Mouse (Mus musculus): ENCODE results near the gene Rasef. TPM values are rescaled to one million over a fixed set of nuclear protein-coding genes. Genes with fewer than 3 reads are reported as not detected.

The Rasef gene
- polyA plus RNA-seq (2014; fragmentation: Nextera tagmentation; extraction: Ambion mirVana), result 0.42 and 0.61 TPM in 2 replicates

DNA sequence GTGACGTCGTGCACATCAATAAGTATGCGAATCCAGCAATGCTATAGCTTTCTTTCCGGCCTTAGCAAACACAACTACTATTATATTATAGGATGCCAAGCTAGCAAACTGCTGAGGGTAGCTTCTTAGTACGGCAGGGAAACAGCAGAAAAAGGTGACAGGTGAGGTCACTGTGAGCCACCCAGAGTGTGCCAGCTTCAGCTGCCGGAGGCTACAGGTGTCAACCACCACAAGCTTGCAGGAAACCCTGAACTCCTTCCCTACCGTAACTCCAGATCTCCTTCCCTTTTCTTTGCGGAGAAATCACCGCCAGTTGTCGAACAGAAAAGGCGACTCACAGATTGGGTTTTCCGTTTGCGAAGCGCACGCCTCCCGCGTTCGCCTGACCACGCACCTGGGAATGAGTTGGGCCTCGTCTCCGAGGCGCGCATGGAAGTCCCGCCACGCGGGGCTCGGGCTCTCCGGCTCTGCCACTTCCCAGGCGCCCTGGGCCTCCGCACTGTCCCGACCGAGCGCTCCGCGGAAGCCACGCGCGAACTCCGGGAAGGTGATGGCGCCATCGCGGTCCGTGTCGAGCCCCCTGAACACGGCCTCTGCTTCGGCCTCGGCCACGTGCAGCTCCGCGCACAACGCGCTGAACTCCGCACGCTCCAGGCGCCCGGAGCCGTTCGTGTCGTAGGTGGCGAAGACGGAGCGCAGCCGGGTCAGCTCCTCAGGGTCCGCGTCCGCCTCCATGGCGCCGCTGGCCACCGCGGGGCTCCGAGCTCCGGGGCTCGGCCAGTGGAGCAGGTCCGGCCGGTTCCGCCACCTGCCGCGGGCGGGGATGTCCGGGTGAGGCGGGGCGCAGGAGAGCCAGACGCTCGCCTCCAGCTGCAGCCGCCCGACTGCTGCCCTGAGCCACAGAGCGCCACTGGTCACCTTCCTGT lies at the start of gene Rasef:
TSS of gene Rasef (minus strand) at position 735 of the 926 bp plus-strand sequence.
- ATAC-seq (ENCODE audit: insufficient number of reproducible peaks, insufficient read depth, low FRiP score, low read depth), result peak; percentile 61; the same call in 1 of the 2 replicates
- no peak within 1 kb of the TSS for H3K27ac ChIP-seq (replicated peaks in 1 of 2; ENCODE audit: control insufficient read depth in 1 of 2, insufficient read depth in 1 of 2, low read depth in 2 of 2, low read length in 2 of 2)
- WGBS, result 5% methylated on average over 86 of the region's 87 CpGs

DNA sequence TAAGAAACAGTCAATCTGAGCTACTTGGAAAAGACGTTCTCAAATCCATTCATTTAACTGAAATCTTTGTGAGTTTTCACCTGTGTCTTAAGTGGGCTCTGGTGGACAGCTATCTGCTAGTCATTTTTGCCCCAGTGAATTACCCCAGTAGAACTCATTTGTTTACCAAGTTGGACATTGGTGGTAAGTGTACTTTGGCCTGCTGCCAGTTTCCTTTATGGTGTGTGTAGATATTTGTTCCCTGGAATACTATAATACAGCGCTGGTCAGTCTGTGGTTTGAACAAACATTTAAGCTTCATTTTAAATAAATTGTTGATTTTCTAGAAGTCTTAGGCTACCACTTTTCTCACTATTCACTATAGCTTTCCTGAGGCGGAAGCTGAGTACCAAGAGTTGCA lies 35.8 kb upstream of the Rasef start:
- no peaks in the 10 kb centered on the region for H3K4me1 ChIP-seq (ENCODE audit: control insufficient read depth in 2 of 2, insufficient read depth in 2 of 2, low read length in 2 of 2)
- WGBS, result 76% methylated on average over 3 of the region's 3 CpGs

More for the DNA sequence above, at the start of gene Rasef:
- Histone ChIP-seq H3K9me3 (ENCODE audit: control insufficient read depth, low read length) (no peaks in the 10 kb centered on the region), H3K9ac (ENCODE audit: low read length) (peak within 1 kb of the TSS; percentile 62), H3K27me3 (ENCODE audit: control insufficient read depth, insufficient read depth, low read length) (peaks cover 29% of the 10 kb centered on the region), H3K4me2 (ENCODE audit: low read length) (peak within 1 kb of the TSS; percentile 95), H3K4me3 (ENCODE audit: control insufficient read depth in 1 of 2, insufficient read depth in 1 of 2, low read depth in 1 of 2, low read length in 2 of 2) (peak within 1 kb of the TSS; percentile 52 to 53), H3K36me3 (ENCODE audit: control insufficient read depth, insufficient read depth, low read length) (no peaks in the 10 kb centered on the region), H3K4me1 (ENCODE audit: control insufficient read depth in 2 of 2, insufficient read depth in 2 of 2, low read length in 2 of 2) (peaks cover 0 to 6% of the 10 kb centered on the region in 2 experiments; a peak in 1 of 4 replicates)

DNA sequence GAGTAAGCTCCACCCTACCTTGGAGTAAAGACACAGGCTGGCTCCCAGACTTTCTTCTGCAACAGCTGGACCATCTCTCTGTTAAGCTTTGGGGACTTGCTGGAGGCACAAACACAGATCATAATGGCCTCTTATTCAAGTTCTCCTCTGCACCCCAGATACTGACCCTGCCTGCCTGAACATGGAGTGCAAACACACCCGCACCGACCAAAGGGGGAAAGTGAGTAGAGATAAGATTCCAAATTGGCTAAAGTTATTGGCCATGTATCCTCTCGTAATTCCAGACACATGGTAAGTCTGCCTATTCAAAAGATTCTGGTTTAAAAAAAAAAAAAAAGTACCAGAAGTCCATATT lies 369 bp upstream of the Rasef start:
- Histone ChIP-seq H3K4me3 (ENCODE audit: control insufficient read depth in 1 of 2, insufficient read depth in 1 of 2, low read depth in 1 of 2, low read length in 2 of 2) (peak overlapping the region; percentile 52 to 53), H3K36me3 (ENCODE audit: control insufficient read depth, insufficient read depth, low read length) (no peaks in the 10 kb centered on the region), H3K4me1 (ENCODE audit: control insufficient read depth in 2 of 2, insufficient read depth in 2 of 2, low read length in 2 of 2) (peaks cover 0 to 6% of the 10 kb centered on the region in 2 experiments; a peak in 1 of 4 replicates), H3K27ac (replicated peaks in 1 of 2; ENCODE audit: control insufficient read depth in 1 of 2, insufficient read depth in 1 of 2, low read depth in 2 of 2, low read length in 2 of 2) (no peak overlapping the region), H3K27me3 (ENCODE audit: control insufficient read depth, insufficient read depth, low read length) (peaks cover 29% of the 10 kb centered on the region), H3K9ac (ENCODE audit: low read length) (peak overlapping the region; percentile 62; the same call in 1 of the 2 replicates), H3K4me2 (ENCODE audit: low read length) (peak overlapping the region; percentile 95), H3K9me3 (ENCODE audit: control insufficient read depth, low read length) (no peaks in the 10 kb centered on the region)
- WGBS, result 13% methylated on average over 3 of the region's 3 CpGs
- ATAC-seq (ENCODE audit: insufficient number of reproducible peaks, insufficient read depth, low FRiP score, low read depth), result no peak

More for the DNA sequence above, 35.8 kb upstream of the Rasef start:
- H3K36me3 ChIP-seq (ENCODE audit: control insufficient read depth, insufficient read depth, low read length), result no peaks in the 10 kb centered on the region
- H3K4me3 ChIP-seq (ENCODE audit: control insufficient read depth in 1 of 2, insufficient read depth in 1 of 2, low read depth in 1 of 2, low read length in 2 of 2), result no peak overlapping the region
- no peak overlapping the region for H3K27ac ChIP-seq (replicated peaks in 1 of 2; ENCODE audit: control insufficient read depth in 1 of 2, insufficient read depth in 1 of 2, low read depth in 2 of 2, low read length in 2 of 2)
- H3K27me3 ChIP-seq (ENCODE audit: control insufficient read depth, insufficient read depth, low read length), result no peaks in the 10 kb centered on the region
- no peaks in the 10 kb centered on the region for H3K9me3 ChIP-seq (ENCODE audit: control insufficient read depth, low read length)
- no peak overlapping the region for H3K4me2 ChIP-seq (ENCODE audit: low read length)
- no peak overlapping the region for H3K9ac ChIP-seq (ENCODE audit: low read length)
- no peak for ATAC-seq (ENCODE audit: insufficient number of reproducible peaks, insufficient read depth, low FRiP score, low read depth)

DNA sequence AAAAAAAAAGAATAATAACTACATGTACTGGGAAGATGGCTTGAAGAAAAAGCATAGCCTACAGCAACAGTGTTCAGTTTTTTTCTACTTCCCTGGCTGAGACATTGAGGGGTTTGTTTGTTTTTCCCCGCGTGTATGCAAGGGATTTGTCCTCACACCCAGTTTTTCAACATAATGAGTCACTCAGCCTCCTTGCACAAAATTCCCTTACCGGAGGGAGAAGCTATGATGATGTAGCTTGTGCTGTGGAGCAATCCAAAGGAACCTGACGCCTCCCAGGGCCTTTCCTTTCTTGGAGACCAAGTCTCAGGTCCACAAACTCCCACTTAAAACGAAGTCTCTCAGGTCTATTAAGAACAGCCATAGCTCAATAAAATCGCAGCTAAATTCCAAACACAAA lies 1.3 kb downstream of the Rasef start:
- Histone ChIP-seq H3K36me3 (ENCODE audit: control insufficient read depth, insufficient read depth, low read length) (no peaks in the 10 kb centered on the region), H3K9ac (ENCODE audit: low read length) (no peak overlapping the region), H3K9me3 (ENCODE audit: control insufficient read depth, low read length) (no peaks in the 10 kb centered on the region), H3K4me1 (ENCODE audit: control insufficient read depth in 2 of 2, insufficient read depth in 2 of 2, low read length in 2 of 2) (peaks cover 0 to 6% of the 10 kb centered on the region in 2 experiments; a peak in 1 of 4 replicates), H3K27ac (replicated peaks in 1 of 2; ENCODE audit: control insufficient read depth in 1 of 2, insufficient read depth in 1 of 2, low read depth in 2 of 2, low read length in 2 of 2) (no peak overlapping the region), H3K27me3 (ENCODE audit: control insufficient read depth, insufficient read depth, low read length) (peaks cover 29% of the 10 kb centered on the region), H3K4me2 (ENCODE audit: low read length) (no peak overlapping the region), H3K4me3 (ENCODE audit: control insufficient read depth in 1 of 2, insufficient read depth in 1 of 2, low read depth in 1 of 2, low read length in 2 of 2) (no peak overlapping the region)
- no peak for ATAC-seq (ENCODE audit: insufficient number of reproducible peaks, insufficient read depth, low FRiP score, low read depth)
- 45% methylated on average over 6 of the region's 6 CpGs for WGBS

DNA sequence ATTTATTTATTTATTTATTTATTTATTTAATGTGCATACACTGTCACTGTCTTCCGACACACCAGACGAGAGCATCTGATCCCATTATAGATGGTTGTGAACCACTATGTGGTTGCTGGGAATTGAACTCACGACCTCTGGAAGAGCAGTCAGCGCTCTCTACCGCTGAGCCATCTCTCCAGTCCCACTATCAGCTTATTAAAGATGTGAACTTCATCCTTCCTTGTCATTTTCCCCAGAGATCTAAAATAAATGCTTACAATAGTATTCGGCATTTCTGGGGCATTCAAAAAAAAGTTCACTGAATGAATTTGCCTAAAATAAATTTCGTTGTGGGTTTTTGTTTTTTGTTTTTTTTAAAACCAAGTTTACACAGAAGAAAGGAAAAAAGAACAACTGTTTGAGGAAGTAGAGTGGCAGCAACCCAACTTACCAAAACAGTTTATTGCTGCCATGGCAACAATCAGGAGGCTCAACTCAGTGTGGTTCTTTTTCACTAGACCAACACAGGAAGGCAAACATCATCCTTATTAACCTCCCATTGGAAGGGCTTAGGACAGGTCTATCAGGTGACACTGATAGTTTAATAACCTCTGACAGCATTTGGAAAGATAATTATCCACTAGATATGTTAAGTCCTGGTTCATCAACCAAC lies 2.6 kb downstream of the Rasef start:
- H3K4me3 ChIP-seq (ENCODE audit: control insufficient read depth in 1 of 2, insufficient read depth in 1 of 2, low read depth in 1 of 2, low read length in 2 of 2), result no peak overlapping the region

DNA sequence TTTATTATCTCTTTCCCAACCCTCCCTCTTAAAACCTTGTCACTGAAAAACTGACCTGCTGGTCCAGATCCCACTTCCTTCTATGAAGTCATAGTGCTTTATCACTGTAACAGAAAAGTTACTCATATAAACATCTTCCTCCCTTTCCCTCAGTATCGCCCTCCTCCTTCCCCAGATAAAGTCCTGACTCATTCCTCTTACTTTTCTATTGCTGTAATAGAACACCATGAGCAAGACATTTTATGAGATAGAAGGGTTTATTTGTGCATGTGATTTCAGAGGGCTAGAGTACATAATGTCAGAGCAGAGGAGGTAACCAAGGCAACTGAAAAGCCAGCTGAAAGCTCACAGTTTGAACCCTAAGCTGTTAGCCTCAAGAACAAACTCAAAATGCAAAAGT lies 6.6 kb downstream of the Rasef start:
- no peak overlapping the region for H3K4me2 ChIP-seq (ENCODE audit: low read length)
- 67% methylated on average over 1 of the region's 1 CpGs for WGBS
- no peak overlapping the region for H3K27ac ChIP-seq (replicated peaks in 1 of 2; ENCODE audit: control insufficient read depth in 1 of 2, insufficient read depth in 1 of 2, low read depth in 2 of 2, low read length in 2 of 2)
- no peaks in the 10 kb centered on the region for H3K4me1 ChIP-seq (ENCODE audit: control insufficient read depth in 2 of 2, insufficient read depth in 2 of 2, low read length in 2 of 2)
- H3K9ac ChIP-seq (ENCODE audit: low read length), result no peak overlapping the region
- ATAC-seq (ENCODE audit: insufficient number of reproducible peaks, insufficient read depth, low FRiP score, low read depth), result no peak
- H3K4me3 ChIP-seq (ENCODE audit: control insufficient read depth in 1 of 2, insufficient read depth in 1 of 2, low read depth in 1 of 2, low read length in 2 of 2), result no peak overlapping the region
- no peaks in the 10 kb centered on the region for H3K9me3 ChIP-seq (ENCODE audit: control insufficient read depth, low read length)
- no peaks in the 10 kb centered on the region for H3K36me3 ChIP-seq (ENCODE audit: control insufficient read depth, insufficient read depth, low read length)
- no peaks in the 10 kb centered on the region for H3K27me3 ChIP-seq (ENCODE audit: control insufficient read depth, insufficient read depth, low read length)

More for the DNA sequence above, 2.6 kb downstream of the Rasef start:
- Histone ChIP-seq H3K36me3 (ENCODE audit: control insufficient read depth, insufficient read depth, low read length) (no peaks in the 10 kb centered on the region), H3K27me3 (ENCODE audit: control insufficient read depth, insufficient read depth, low read length) (peaks cover 29% of the 10 kb centered on the region), H3K9ac (ENCODE audit: low read length) (no peak overlapping the region), H3K4me2 (ENCODE audit: low read length) (no peak overlapping the region), H3K27ac (replicated peaks in 1 of 2; ENCODE audit: control insufficient read depth in 1 of 2, insufficient read depth in 1 of 2, low read depth in 2 of 2, low read length in 2 of 2) (no peak overlapping the region), H3K4me1 (ENCODE audit: control insufficient read depth in 2 of 2, insufficient read depth in 2 of 2, low read length in 2 of 2) (peaks cover 0 to 6% of the 10 kb centered on the region in 2 experiments; a peak in 1 of 4 replicates), H3K9me3 (ENCODE audit: control insufficient read depth, low read length) (no peaks in the 10 kb centered on the region)
- WGBS, result 76% methylated on average over 7 of the region's 7 CpGs
- no peak for ATAC-seq (ENCODE audit: insufficient number of reproducible peaks, insufficient read depth, low FRiP score, low read depth)

DNA sequence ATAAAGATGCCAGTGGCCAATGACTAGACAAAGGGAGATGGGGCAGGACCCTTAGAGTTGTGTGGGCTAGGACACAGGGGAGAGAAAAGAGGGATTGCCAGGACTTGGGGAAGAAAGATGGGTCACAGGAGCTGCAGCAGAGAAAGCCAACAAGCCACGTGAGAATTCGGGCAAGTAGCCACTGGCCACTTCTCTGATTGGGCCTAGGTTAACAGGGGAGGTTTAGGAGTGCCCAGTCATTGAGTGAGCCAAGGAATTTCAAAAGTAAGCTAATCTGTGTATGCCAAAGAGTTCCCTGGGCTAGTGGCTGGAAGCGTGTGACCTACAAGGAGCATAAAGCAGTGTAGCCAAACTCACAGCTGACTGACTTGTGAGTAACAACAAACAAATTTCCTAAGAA lies 9.7 kb downstream of the Rasef start:
- ATAC-seq (ENCODE audit: insufficient number of reproducible peaks, insufficient read depth, low FRiP score, low read depth), result no peak

More for the DNA sequence above, 9.7 kb downstream of the Rasef start:
- Histone ChIP-seq H3K27ac (replicated peaks in 1 of 2; ENCODE audit: control insufficient read depth in 1 of 2, insufficient read depth in 1 of 2, low read depth in 2 of 2, low read length in 2 of 2) (no peak overlapping the region), H3K27me3 (ENCODE audit: control insufficient read depth, insufficient read depth, low read length) (no peaks in the 10 kb centered on the region), H3K36me3 (ENCODE audit: control insufficient read depth, insufficient read depth, low read length) (no peaks in the 10 kb centered on the region), H3K9me3 (ENCODE audit: control insufficient read depth, low read length) (no peaks in the 10 kb centered on the region), H3K4me1 (ENCODE audit: control insufficient read depth in 2 of 2, insufficient read depth in 2 of 2, low read length in 2 of 2) (no peaks in the 10 kb centered on the region), H3K4me2 (ENCODE audit: low read length) (no peak overlapping the region), H3K4me3 (ENCODE audit: control insufficient read depth in 1 of 2, insufficient read depth in 1 of 2, low read depth in 1 of 2, low read length in 2 of 2) (no peak overlapping the region), H3K9ac (ENCODE audit: low read length) (no peak overlapping the region)
- WGBS, result 80% methylated on average over 3 of the region's 3 CpGs
